Mouse (Mus musculus) ES-Bruce4 (cell line): ENCODE results near the gene Prpf8.

Source experiments
- CTCF ChIP-seq: IDR thresholded peaks from one replicate; pipeline ENCODE4 v1.8.1; 2011; ENCODE audit warnings: low read depth, low read length
- EP300 ChIP-seq: IDR thresholded peaks from 2 replicates; pipeline ENCODE4 v1.6.1; 2011; ENCODE audit warnings: low read depth, low read length; ENCODE audit not compliant: insufficient read depth
- POLR2A ChIP-seq: IDR thresholded peaks from one replicate; pipeline ENCODE4 v1.8.1; 2011; ENCODE audit warnings: low read length; ENCODE audit not compliant: insufficient read depth

DNA sequence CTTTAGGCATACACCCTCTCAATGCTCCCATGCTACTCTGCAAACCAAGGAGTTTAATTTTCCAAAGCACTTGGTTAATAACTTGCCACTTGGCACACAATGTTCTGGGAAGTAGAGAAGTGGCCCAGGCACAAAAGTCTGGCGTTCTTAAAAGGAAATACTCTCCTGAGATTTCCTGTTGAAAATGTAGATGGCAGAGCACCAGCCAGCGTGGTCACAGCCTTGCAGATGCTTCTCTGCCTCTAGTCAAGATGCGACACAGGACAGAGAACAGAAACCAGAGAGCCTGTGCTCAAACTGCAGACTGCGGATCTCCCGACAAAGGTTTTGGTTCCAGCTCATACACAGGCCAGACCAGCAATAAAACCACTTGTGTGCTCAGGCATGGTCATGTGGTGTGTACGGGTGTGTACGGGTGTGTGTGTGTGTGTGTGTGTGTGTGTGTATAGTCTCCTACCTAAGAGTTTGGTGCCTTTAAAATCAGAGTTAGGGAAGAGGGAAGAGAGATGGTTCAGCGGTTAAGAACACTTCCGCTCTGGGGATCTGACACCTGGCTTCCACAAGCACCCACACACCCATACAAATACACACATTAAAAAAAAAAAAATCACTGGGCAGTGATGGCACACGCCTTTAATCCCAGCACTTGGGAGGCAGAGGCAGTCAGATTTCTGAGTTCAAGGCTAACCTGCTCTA is 31.4 kb upstream of the Prpf8 start:
- TF ChIP-seq CTCF (no peak), EP300 (no peak), POLR2A (no peak)
